Mouse (Mus musculus) gastrocnemius, adult 2 months (tissue): ENCODE data around the gene Gnao1. TPM values are rescaled to one million over a fixed set of nuclear protein-coding genes. Genes with fewer than 3 reads are reported as not detected.

Experiments
- DNase-seq: peaks from one replicate; pipeline ENCODE4 v3.0.0; 2022
- H3K27ac ChIP-seq: fragments of 200-600 bp; 2 replicates; pipeline ENCODE4 v1.8.1; 2022; ENCODE audit warnings: mild to moderate bottlenecking
- H3K4me3 ChIP-seq: fragments of 200-600 bp; 2 replicates; pipeline ENCODE4 v1.8.1; 2022; ENCODE audit warnings: mild to moderate bottlenecking, moderate library complexity
- CTCF ChIP-seq: fragments of 200-600 bp; IDR thresholded peaks from 2 replicates; pipeline ENCODE4 v1.8.1; 2022; ENCODE audit warnings: antibody characterized with exemption, mild to moderate bottlenecking, moderate library complexity
- intact Hi-C: fragments of 180-260 bp; cut with DNase I; formaldehyde crosslinking; loops from one replicate; pipeline ENCODE4 v1.15.1; 2025
- microRNA-seq: library from miRNA; unstranded; fragments of <30 nt; microRNA quantifications from one replicate; pipeline ENCODE4 v1.2.0, GENCODE M21; 2021
- total RNA-seq, 2 experiments: library from RNA; stranded (reverse); gene quantifications; 2 replicates each; pipeline ENCODE4 v1.2.3; 2021

Gene Gnao1
- total RNA-seq, 2 experiments from 2014 or later, result 7.5 to 7.7 TPM

DNA sequence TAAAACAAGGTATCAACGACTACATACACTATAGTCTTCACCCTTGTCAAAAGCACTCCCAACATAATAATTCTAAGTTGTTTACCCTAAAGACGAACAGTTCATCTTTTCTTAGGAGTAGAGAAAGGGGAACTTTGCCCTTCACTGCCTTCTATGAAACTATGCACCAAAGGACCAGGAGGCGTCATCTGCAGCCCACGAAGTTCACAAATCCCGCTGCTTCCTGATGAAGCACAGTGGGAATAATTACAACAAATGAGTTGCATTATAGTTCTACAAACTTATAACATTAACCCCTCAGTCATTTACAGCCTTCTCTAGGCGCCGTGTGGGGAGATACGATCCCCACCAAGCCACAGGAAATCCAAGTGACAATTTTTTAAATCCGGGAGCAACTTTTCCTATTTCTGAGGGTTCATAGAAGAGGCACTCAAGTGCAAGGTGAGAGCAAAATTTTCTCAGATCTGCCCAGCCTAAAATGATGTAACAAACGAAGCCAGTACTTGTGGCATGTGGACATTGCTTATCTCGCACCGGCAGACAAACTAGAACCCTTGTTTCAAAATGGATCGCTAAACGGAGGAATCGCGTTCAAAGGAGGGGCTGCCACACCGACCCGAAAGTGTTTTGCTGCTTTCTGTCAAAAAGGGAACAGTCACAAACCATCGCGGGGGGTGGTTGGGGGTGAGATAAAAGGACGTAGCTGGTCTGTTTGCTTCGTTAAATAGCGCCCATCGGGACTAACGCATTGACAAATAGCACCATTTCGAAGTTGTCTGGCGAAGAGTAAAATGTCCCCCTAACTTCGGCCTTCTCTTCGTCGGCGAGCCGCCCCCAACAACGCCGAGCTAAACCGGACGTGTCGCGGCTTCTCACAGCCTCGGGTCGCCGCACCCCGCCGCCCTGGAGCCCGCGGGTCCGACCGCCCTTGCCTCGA is 201.6 kb downstream of the Gnao1 start:
- no peak for DNase-seq
- H3K4me3 ChIP-seq, result peak overlapping the region; percentile 95
- intact Hi-C loops, result no loop called here
- peak overlapping the region; percentile 94 for H3K27ac ChIP-seq
- no peak for TF ChIP-seq CTCF

DNA sequence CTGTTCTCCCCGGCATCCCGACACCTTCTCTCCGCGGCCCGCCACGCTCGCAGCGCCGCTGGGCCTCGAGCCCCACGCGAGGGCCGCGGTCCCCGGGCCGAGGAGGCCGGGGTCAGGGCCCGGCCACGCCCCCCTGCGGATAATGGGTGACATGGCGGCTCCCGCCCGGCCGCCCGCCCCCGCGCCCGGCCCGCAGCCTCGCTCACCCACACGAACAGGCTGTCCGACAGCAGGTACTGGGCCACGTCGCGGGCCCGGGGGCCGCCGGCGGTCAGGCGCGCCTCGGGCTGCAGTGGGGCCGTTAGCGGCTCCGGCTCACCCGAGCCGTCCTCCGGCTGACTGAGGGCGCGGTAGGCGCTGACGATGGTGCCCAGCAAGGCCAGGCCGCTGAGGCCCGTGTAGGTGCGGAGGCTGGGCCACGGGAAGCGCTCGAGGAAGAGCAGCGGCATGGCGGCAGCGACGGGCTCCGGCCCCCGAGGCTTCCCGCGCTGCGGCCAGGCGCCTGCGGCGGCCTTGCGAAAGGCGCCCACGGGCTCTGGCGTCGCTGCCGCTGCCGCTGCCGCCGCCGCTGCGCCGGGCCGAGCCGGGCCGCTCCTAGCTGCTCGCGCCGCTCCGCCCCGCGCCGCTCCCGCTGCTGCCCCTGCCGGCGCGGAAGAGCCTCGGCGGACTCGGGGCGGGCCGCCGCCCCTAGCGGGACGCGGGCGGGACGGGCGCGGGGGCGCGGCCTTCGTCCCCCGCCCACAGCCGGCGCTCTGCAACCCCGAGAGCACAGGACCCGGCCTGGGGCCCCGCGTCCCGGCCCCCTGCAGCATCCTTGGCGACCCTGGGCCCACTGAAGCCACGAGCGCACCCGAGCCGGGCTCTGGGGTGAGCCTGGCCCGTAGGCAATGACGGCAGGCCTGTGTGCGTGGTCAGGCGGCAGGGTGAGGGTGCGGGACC is 202.5 kb downstream of the Gnao1 start, which contains the start of gene Amfr:
Amfr (minus strand) TSS at position 830 of the 939 bp plus-strand sequence.
- peak; percentile 50 for TF ChIP-seq CTCF
- Histone ChIP-seq H3K27ac (peak within 1 kb of the TSS; percentile 94), H3K4me3 (peak within 1 kb of the TSS; percentile 95)
- peak; percentile 82 for DNase-seq
- intact Hi-C loops, result no loop called here

DNA sequence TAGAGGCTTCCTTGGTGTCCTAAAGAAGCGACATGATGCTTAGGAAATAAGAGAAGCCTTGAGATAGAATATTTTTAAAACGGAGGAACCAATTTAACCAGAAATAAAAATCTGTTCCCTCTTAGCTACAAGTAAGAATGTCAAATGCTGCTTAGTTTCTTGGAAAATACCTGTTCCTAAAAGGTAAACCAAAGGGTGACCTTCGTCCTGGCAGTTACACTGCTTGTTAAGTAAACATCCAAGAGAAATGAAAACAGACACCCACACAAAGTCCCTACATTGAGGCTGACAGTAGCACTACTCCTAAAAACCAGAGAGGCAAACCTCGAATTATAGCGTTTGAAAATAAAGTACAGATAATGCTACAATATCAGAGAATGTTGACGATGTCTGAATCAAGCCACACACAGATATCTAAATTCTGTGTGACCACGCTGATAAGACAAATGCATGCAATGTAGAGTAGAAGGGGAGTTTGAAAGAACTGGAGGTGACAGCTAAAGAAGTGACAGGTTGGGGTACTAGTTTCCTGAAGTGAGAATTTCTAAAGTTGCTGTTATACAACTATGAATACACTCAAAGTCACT is 203.4 kb downstream of the Gnao1 start:
- TF ChIP-seq CTCF, result no peak
- intact Hi-C loops, result no loop called here
- H3K27ac ChIP-seq, result peak overlapping the region; percentile 92
- H3K4me3 ChIP-seq, result peak overlapping the region; percentile 95
- DNase-seq, result no peak

Small RNA genes within 50 kb of the gene (microRNA-seq; reads per million reads assigned to microRNA genes)
- gene Gm24159, result not detected

Other genes starting within 250 kb of the Gnao1 start
- 100 to 1,000 TPM in 1 of 2 experiments, 10 to 100 TPM in 1; 97.5 to 101 TPM for gene Amfr, start 202.9 kb downstream of the Gnao1 start, total RNA-seq
- gene Nudt21, start 227.1 kb downstream of the Gnao1 start, total RNA-seq, result 10 to 100 TPM in 1 of 2 experiments, 1 to 10 TPM in 1; 8.0 to 15.0 TPM
- 10 to 100 TPM; 23.0 to 27.4 TPM for gene Ogfod1, start 227.2 kb downstream of the Gnao1 start, total RNA-seq